Mouse (Mus musculus): ENCODE measurements around the gene Ifna6.
"Not testable (repeated sequence)": the region's sequence is repeated elsewhere in the genome, so short reads cannot be mapped to it uniquely, and the experiment has no call there.

- not testable (repeated sequence) for TF ChIP-seq EP300, CTCF (IDR thresholded peaks at IDR 0.05; ENCODE audit: low read depth)
Measured at GRCm38 (mm10) chr4:88797097-88797496, 30.1 kb upstream of the Ifna6 start, which contains the start of gene Gm13279.
